Mouse (Mus musculus) midbrain, embryonic 16.5 days (tissue): ENCODE data around the gene Olfr1303. TPM values are rescaled to one million over a fixed set of nuclear protein-coding genes. Genes with fewer than 3 reads are reported as not detected.

Experiments used
- ATAC-seq: fragments of 200-750 bp; cut with Nextera tagmentation; 2 replicates; pipeline ENCODE4 v1.8.0; 2017; ENCODE audit warnings: moderate TSS enrichment
- H3K27ac ChIP-seq: fragments of 300-500 bp; sonication (generic); 2 replicates; pipeline ENCODE4 v1.5.1; 2014; ENCODE audit warnings: mild to moderate bottlenecking, low read length, mixed read lengths
- H3K27me3 ChIP-seq: fragments of 300-500 bp; sonication (generic); 2 replicates; pipeline ENCODE4 v1.6.1; 2014; ENCODE audit warnings: low read depth, low read length, mixed read lengths; ENCODE audit not compliant: control insufficient read depth, insufficient read depth
- H3K36me3 ChIP-seq: fragments of 300-500 bp; sonication (generic); 2 replicates; pipeline ENCODE4 v1.6.1; 2014; ENCODE audit warnings: mild to moderate bottlenecking, low read length, moderate library complexity, mixed read lengths; ENCODE audit not compliant: control insufficient read depth, insufficient read depth
- H3K4me1 ChIP-seq: fragments of 300-500 bp; sonication (generic); 2 replicates; pipeline ENCODE4 v1.6.1; 2014; ENCODE audit warnings: mild to moderate bottlenecking, low read length, mixed read lengths; ENCODE audit not compliant: control insufficient read depth, insufficient read depth
- H3K4me2 ChIP-seq: fragments of 300-500 bp; sonication (generic); 2 replicates; pipeline ENCODE4 v1.6.1; 2014; ENCODE audit warnings: mild to moderate bottlenecking, low read length, mixed read lengths
- H3K4me3 ChIP-seq: fragments of 300-500 bp; sonication (generic); 2 replicates; pipeline ENCODE4 v1.5.1; 2014; ENCODE audit warnings: low read depth, mild to moderate bottlenecking, low read length, moderate library complexity, mixed read lengths
- H3K9ac ChIP-seq: fragments of 300-500 bp; sonication (generic); 2 replicates; pipeline ENCODE4 v1.6.1; 2014; ENCODE audit warnings: low read depth, low read length, mixed read lengths
- H3K9me3 ChIP-seq: fragments of 300-500 bp; sonication (generic); replicated peaks from 2 replicates; pipeline ENCODE4 v1.6.1; 2014; ENCODE audit warnings: mild to moderate bottlenecking, low read length, mixed read lengths; ENCODE audit not compliant: control insufficient read depth, poor library complexity, severe bottlenecking
- WGBS: fragments of 180-500 bp; shearing (Covaris S2); extraction: QIAGEN DNeasy Blood & Tissue Kit; methylation state at CpG from one replicate; pipeline ENCODE4 v1.1.7; 2014; 5-methylcytosine and 5-hydroxymethylcytosine counted together
- polyA plus RNA-seq: library from polyadenylated mRNA; unstranded; fragments of >200 nt; fragmentation: Nextera tagmentation; extraction: Ambion mirVana; gene quantifications from 2 replicates; pipeline ENCODE4 v1.2.1, GENCODE M21; 2015

The Olfr1303 gene
- not detected in 2 replicates for polyA plus RNA-seq

DNA sequence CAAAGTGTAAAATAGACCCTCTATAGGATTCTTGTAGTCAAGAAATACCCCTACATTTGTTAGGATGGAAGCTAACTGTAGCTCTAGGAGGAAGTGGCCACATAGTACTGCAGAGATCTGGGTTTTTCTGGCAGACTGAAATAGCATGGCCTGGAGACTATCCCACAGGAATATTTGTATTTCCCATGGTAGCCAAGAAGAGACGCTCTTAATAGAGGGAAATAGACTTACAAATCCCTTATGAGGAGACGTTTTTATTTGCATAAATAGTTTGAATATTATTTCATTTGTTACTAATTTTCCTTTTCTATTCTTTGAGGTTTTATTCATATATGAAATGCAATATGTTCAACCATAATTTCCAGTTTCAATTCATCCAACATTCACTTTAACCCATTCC, at the start of gene Olfr1303:
Olfr1303 (minus strand) TSS at position 101 of the 400 bp plus-strand sequence.
- Histone ChIP-seq H3K27me3 (no peaks in the 10 kb centered on the region), H3K4me1 (no peaks in the 10 kb centered on the region), H3K4me2 (no peak within 1 kb of the TSS), H3K4me3 (no peak within 1 kb of the TSS), H3K9me3 (no peaks in the 10 kb centered on the region), H3K36me3 (no peaks in the 10 kb centered on the region), H3K27ac (no peak within 1 kb of the TSS), H3K9ac (no peak within 1 kb of the TSS)
- 80% methylated on average over 2 of the region's 2 CpGs for WGBS
- ATAC-seq: no peak

DNA sequence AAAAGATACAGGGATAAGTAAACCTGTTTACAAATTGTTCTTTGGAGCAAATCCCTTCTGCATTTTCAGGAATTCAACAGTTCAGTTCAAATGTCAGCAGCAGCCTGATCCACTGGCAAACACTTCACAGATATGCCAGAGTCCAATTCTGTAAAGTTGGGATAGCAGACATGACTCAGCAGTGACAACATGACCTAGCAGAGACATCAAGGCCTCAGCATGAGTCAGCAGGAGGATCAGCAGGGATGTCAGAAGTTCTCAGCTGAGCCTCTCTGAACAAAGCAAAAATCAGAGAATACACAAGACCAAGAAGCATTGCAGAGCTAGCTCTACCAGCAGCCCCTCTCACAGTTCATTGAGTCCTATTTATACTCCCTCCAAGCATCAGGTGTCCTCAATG, 7.2 kb downstream of the Olfr1303 start:
- ATAC-seq: no peak
- Histone ChIP-seq H3K9ac (no peak overlapping the region), H3K27me3 (no peaks in the 10 kb centered on the region), H3K9me3 (no peaks in the 10 kb centered on the region), H3K4me3 (no peak overlapping the region), H3K4me2 (no peak overlapping the region), H3K36me3 (no peaks in the 10 kb centered on the region), H3K27ac (no peak overlapping the region), H3K4me1 (no peaks in the 10 kb centered on the region)

DNA sequence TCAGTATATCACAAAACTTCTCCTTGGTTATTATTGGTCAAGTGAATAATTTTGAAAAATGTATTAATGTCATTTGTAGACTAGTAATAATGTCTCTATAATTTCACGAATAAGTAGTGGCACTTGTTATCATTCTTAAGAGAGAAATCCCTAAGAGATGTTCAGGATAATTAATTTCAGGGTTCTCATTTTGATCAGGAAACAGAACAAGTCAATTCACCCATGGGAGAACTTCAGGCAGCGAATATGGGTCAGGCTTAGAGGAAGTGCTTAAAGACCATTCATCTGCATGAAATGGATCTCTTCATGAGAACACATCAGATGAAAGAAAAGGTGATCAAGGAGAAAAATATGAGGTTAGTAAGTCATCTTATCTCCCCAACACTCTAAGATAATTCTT, 43.0 kb downstream of the Olfr1303 start, which contains the start of gene Olfr1302:
Olfr1302 (plus strand) TSS at position 301 of the 400 bp plus-strand sequence.
- Histone ChIP-seq H3K4me3 (no peak within 1 kb of the TSS), H3K36me3 (no peaks in the 10 kb centered on the region), H3K4me2 (no peak within 1 kb of the TSS), H3K9ac (no peak within 1 kb of the TSS), H3K27ac (no peak within 1 kb of the TSS), H3K27me3 (no peaks in the 10 kb centered on the region), H3K4me1 (no peaks in the 10 kb centered on the region), H3K9me3 (no peaks in the 10 kb centered on the region)
- ATAC-seq: no peak
- 78% methylated on average over 2 of the region's 2 CpGs for WGBS

Other genes starting within 250 kb of the Olfr1303 start
- not detected in 2 replicates for gene Olfr1297, start 193.8 kb downstream of the Olfr1303 start, polyA plus RNA-seq
- gene Olfr1298, start 171.1 kb downstream of the Olfr1303 start, polyA plus RNA-seq: not detected in 2 replicates
- not detected in 2 replicates for gene Olfr1299, start 158.9 kb downstream of the Olfr1303 start, polyA plus RNA-seq
- gene Olfr1301, start 69.3 kb downstream of the Olfr1303 start, polyA plus RNA-seq: not detected in 2 replicates
- not detected in 2 replicates for gene Olfr1302, start 42.9 kb downstream of the Olfr1303 start, polyA plus RNA-seq
- gene Olfr1305, start 56.8 kb upstream of the Olfr1303 start, polyA plus RNA-seq: not detected in 2 replicates
- gene Olfr1306, start 95.9 kb upstream of the Olfr1303 start, polyA plus RNA-seq: not detected in 2 replicates
- gene Olfr1307, start 129.1 kb upstream of the Olfr1303 start, polyA plus RNA-seq: not detected in 2 replicates
- gene Olfr1308, start 144.6 kb upstream of the Olfr1303 start, polyA plus RNA-seq: not detected in 2 replicates
- gene Olfr1309, start 169.9 kb upstream of the Olfr1303 start, polyA plus RNA-seq: not detected in 2 replicates
- not detected in 2 replicates for gene Olfr1310, start 192.4 kb upstream of the Olfr1303 start, polyA plus RNA-seq
- not detected in 2 replicates for gene Olfr1311, start 204.1 kb upstream of the Olfr1303 start, polyA plus RNA-seq
- not detected in 2 replicates for gene Olfr1312, start 229.9 kb upstream of the Olfr1303 start, polyA plus RNA-seq